Mouse (Mus musculus) midbrain, embryonic 10.5 days (tissue): Measurements from ENCODE around the gene Rnf144b. TPM values are rescaled to one million over a fixed set of nuclear protein-coding genes. Genes with fewer than 3 reads are reported as not detected.
A peak's percentile ranks its signal among the peaks of the same experiment; 100 is the strongest.

Experiments
- DNase-seq: peaks from one replicate; pipeline ENCODE4 v3.0.0-alpha.2; 2017; ENCODE audit warnings: low spot score
- H3K27ac ChIP-seq: fragments of 300-500 bp; sonication (generic); replicated peaks from 2 replicates; pipeline ENCODE4 v1.5.1; 2016; ENCODE audit warnings: mild to moderate bottlenecking
- H3K27me3 ChIP-seq: fragments of 300-500 bp; sonication (generic); 2 replicates; pipeline ENCODE4 v1.6.1; 2016; ENCODE audit warnings: low read depth, mild to moderate bottlenecking; ENCODE audit not compliant: poor library complexity, severe bottlenecking
- H3K36me3 ChIP-seq: fragments of 300-500 bp; sonication (generic); 2 replicates; pipeline ENCODE4 v1.6.1; 2016; ENCODE audit warnings: mild to moderate bottlenecking, moderate library complexity
- H3K4me1 ChIP-seq: fragments of 300-500 bp; sonication (generic); 2 replicates; pipeline ENCODE4 v1.6.1; 2016
- H3K4me3 ChIP-seq: fragments of 300-500 bp; sonication (generic); 2 replicates; pipeline ENCODE4 v1.5.1; 2016; ENCODE audit warnings: mild to moderate bottlenecking, moderate library complexity
- H3K9me3 ChIP-seq: fragments of 300-500 bp; sonication (generic); replicated peaks from 2 replicates; pipeline ENCODE4 v1.6.1; 2016; ENCODE audit warnings: mild to moderate bottlenecking
- WGBS: fragments of 180-500 bp; shearing (Covaris S2); methylation state at CpG from one replicate; pipeline ENCODE4 v1.1.7; 2016; 5-methylcytosine and 5-hydroxymethylcytosine counted together
- polyA plus RNA-seq: library from polyadenylated mRNA; unstranded; fragments of >200 nt; fragmentation: Nextera tagmentation; extraction: Ambion mirVana; gene quantifications from 2 replicates; pipeline ENCODE4 v1.2.1, GENCODE M21; 2016

Rnf144b gene
- polyA plus RNA-seq, 1 experiment from 2014 or later, result 0.59 TPM

DNA sequence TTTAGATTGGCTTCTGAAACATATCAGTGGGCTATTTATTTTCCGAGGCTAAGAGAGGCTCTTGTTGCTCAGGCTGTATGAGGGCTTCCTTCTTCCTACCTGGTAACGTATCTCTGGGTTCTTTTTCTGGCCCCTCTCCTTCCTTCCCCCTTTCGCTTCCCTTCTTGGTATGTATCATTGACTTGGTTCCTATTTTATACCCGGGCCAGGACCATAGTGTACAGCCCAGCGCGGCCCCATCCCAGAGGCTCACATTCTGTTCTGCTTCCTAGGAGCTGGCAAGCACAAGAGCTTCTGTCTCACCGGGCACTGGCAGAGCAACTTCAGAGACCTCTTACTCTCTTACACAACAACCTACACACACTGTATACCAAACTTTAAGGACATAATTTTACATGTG, 67.5 kb downstream of the Rnf144b start:
- peaks cover 32% of the 10 kb centered on the region for H3K4me1 ChIP-seq
- no peak for DNase-seq
- no peaks in the 10 kb centered on the region for H3K36me3 ChIP-seq
- H3K4me3 ChIP-seq, result no peak overlapping the region
- H3K9me3 ChIP-seq, result no peaks in the 10 kb centered on the region
- H3K27ac ChIP-seq, result no peak overlapping the region
- H3K27me3 ChIP-seq, result peaks cover 29% of the 10 kb centered on the region
- 91% methylated on average over 7 of the region's 7 CpGs for WGBS

GRCm38 (mm10) chr13:47192200-47192599, 69.7 kb downstream of the Rnf144b start:
- 82% methylated on average over 2 of the region's 2 CpGs for WGBS
- no peak for DNase-seq
- Histone ChIP-seq H3K27ac (no peak overlapping the region), H3K4me1 (peaks cover 36% of the 10 kb centered on the region), H3K36me3 (no peaks in the 10 kb centered on the region), H3K9me3 (no peaks in the 10 kb centered on the region), H3K27me3 (peaks cover 49% of the 10 kb centered on the region), H3K4me3 (no peak overlapping the region)

- peaks cover 35% of the 10 kb centered on the region for H3K4me1 ChIP-seq
- no peak overlapping the region for H3K27ac ChIP-seq
- H3K27me3 ChIP-seq, result peaks cover 53% of the 10 kb centered on the region
- no peak for DNase-seq
- H3K4me3 ChIP-seq, result no peak overlapping the region
- WGBS, result 67% methylated on average over 5 of the region's 5 CpGs
- H3K36me3 ChIP-seq, result no peaks in the 10 kb centered on the region
- no peaks in the 10 kb centered on the region for H3K9me3 ChIP-seq
Measured at GRCm38 (mm10) chr13:47192771-47193170, 70.3 kb downstream of the Rnf144b start.

- 6% methylated on average over 32 of the region's 32 CpGs for WGBS
- Histone ChIP-seq H3K36me3 (no peaks in the 10 kb centered on the region), H3K27me3 (peaks cover 53% of the 10 kb centered on the region), H3K4me1 (peaks cover 32% of the 10 kb centered on the region), H3K27ac (peak overlapping the region; percentile 80), H3K9me3 (no peaks in the 10 kb centered on the region), H3K4me3 (peak overlapping the region; percentile 60)
- DNase-seq, result peak; percentile 60
Measured at GRCm38 (mm10) chr13:47193326-47194153, 71.1 kb downstream of the Rnf144b start.

GRCm38 (mm10) chr13:47194695-47195094, 72.2 kb downstream of the Rnf144b start:
- Histone ChIP-seq H3K27ac (no peak overlapping the region), H3K4me3 (peak overlapping the region; percentile 60), H3K27me3 (peaks cover 53% of the 10 kb centered on the region), H3K9me3 (no peaks in the 10 kb centered on the region), H3K4me1 (peaks cover 29% of the 10 kb centered on the region), H3K36me3 (no peaks in the 10 kb centered on the region)
- WGBS, result 29% methylated on average over 11 of the region's 11 CpGs
- DNase-seq, result no peak

GRCm38 (mm10) chr13:47195491-47195890, 73.0 kb downstream of the Rnf144b start:
- no peaks in the 10 kb centered on the region for H3K9me3 ChIP-seq
- peaks cover 53% of the 10 kb centered on the region for H3K27me3 ChIP-seq
- peaks cover 29% of the 10 kb centered on the region for H3K4me1 ChIP-seq
- 67% methylated on average over 4 of the region's 4 CpGs for WGBS
- no peak for DNase-seq
- no peak overlapping the region for H3K4me3 ChIP-seq
- no peak overlapping the region for H3K27ac ChIP-seq
- no peaks in the 10 kb centered on the region for H3K36me3 ChIP-seq

DNA sequence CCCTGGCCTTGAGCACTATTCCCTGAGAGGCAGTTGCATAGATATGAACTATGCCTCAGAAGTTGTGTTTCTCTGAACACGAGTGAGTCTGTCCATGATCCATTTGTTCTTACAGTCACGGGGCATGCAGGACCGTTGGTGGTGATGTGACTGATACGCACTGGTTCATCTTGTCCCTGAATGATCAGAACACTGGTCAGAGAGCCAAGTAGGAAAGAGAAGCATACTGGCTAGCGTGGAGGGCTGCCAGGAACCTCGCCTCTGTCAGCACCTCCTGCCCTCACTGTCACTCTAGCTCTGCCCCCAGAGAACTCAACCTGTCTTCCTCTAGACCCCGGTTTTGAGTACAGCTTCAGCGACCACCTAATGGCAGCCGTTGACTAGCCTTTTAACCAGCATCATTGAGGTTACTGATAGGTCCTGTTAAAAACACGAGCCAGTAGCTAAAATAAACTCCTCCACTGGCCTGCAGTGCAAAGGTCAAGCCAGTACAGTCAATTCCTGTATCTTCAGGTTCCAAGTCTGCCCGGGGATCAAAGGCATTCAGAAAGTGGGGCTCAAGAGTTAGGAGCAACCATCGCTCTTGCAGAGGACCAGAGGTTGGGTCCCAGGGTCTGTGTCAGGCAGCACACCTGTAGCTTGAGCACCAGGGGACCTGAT, 77.7 kb downstream of the Rnf144b start:
- H3K27ac ChIP-seq, result no peak overlapping the region
- H3K9me3 ChIP-seq, result no peaks in the 10 kb centered on the region
- DNase-seq, result no peak
- WGBS, result 82% methylated on average over 12 of the region's 12 CpGs
- peaks cover 23% of the 10 kb centered on the region for H3K27me3 ChIP-seq
- peaks cover 6% of the 10 kb centered on the region for H3K4me1 ChIP-seq
- H3K36me3 ChIP-seq, result no peaks in the 10 kb centered on the region
- no peak overlapping the region for H3K4me3 ChIP-seq

- Histone ChIP-seq H3K36me3 (no peaks in the 10 kb centered on the region), H3K4me1 (peaks cover 5% of the 10 kb centered on the region), H3K4me3 (no peak overlapping the region), H3K27me3 (peaks cover 5% of the 10 kb centered on the region; the same call in 1 of the 2 replicates), H3K9me3 (peaks cover 4% of the 10 kb centered on the region; the same call in 1 of the 2 replicates), H3K27ac (no peak overlapping the region)
- WGBS, result 83% methylated on average over 13 of the region's 13 CpGs
- DNase-seq, result no peak
Measured at GRCm38 (mm10) chr13:47201962-47202624, 79.6 kb downstream of the Rnf144b start.

DNA sequence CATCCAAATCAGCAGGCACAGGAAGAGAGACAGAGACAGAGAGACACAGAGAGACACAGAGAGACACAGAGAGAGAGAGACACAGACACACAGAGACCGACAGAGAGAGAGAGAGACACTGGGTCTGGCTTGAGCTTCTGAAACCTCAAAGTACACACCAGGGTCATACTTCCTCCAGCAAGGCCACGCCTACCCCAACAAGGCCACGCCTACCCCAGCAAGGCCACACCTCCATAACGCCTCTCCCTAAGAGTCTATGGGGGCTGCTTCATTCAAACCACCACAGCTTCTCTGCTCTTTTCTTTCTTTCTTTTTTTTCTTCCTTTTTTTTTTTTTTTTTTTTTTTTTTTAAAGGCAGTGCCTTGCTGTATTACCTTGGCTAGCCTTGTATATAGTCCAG, 88.0 kb downstream of the Rnf144b start:
- Histone ChIP-seq H3K4me1 (no peaks in the 10 kb centered on the region), H3K9me3 (peaks cover 4% of the 10 kb centered on the region; the same call in 1 of the 2 replicates), H3K27me3 (no peaks in the 10 kb centered on the region), H3K36me3 (no peaks in the 10 kb centered on the region), H3K4me3 (no peak overlapping the region), H3K27ac (no peak overlapping the region)
- DNase-seq, result no peak
- WGBS, result 71% methylated on average over 4 of the region's 4 CpGs

- Histone ChIP-seq H3K27ac (no peak overlapping the region), H3K36me3 (no peaks in the 10 kb centered on the region), H3K4me1 (no peaks in the 10 kb centered on the region), H3K27me3 (no peaks in the 10 kb centered on the region), H3K4me3 (no peak overlapping the region), H3K9me3 (peaks cover 4% of the 10 kb centered on the region; the same call in 1 of the 2 replicates)
- 94% methylated on average over 6 of the region's 6 CpGs for WGBS
- DNase-seq, result no peak
Measured at GRCm38 (mm10) chr13:47210992-47211391, 88.5 kb downstream of the Rnf144b start.

DNA sequence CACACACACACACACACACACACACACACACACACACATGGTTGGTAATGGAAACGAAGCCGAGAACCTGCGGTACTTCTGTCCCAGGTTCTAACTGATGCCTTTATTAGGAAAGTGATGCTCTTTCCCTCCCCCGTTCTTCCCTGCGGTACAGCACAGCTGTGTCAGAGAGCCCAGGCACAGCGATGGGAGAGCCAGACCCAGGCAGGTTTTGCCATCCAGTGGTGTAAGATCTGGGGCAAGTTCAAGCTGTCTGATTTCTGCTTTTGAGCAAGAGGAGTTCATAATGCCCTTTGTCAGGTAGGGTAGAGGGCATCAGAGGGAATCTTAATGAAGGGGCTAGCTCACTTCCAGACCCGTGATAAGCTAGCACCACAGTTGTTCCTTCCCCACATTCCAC, 89.1 kb downstream of the Rnf144b start:
- Histone ChIP-seq H3K36me3 (no peaks in the 10 kb centered on the region), H3K9me3 (peaks cover under 1% of the 10 kb centered on the region; the same call in 1 of the 2 replicates), H3K4me1 (no peaks in the 10 kb centered on the region), H3K27ac (no peak overlapping the region), H3K4me3 (no peak overlapping the region), H3K27me3 (no peaks in the 10 kb centered on the region)
- DNase-seq, result no peak
- 84% methylated on average over 7 of the region's 7 CpGs for WGBS

- Histone ChIP-seq H3K4me3 (no peak overlapping the region), H3K27ac (no peak overlapping the region), H3K4me1 (no peaks in the 10 kb centered on the region), H3K9me3 (no peaks in the 10 kb centered on the region), H3K36me3 (no peaks in the 10 kb centered on the region), H3K27me3 (no peaks in the 10 kb centered on the region)
- WGBS, result 94% methylated on average over 10 of the region's 10 CpGs
- no peak for DNase-seq
Measured at GRCm38 (mm10) chr13:47213817-47214216, 91.4 kb downstream of the Rnf144b start.
